Mouse (Mus musculus): Measurements from ENCODE around the gene Fignl2. TPM values are rescaled to one million over a fixed set of nuclear protein-coding genes. Genes with fewer than 3 reads are reported as not detected.

Fignl2 gene
- total RNA-seq, 2 experiments from 2014 or later, result 1.0 to 1.1 TPM

Other genes starting within 250 kb of the Fignl2 start
- 100 to 1,000 TPM; 164 to 171 TPM for gene Scn8a, start 208.7 kb downstream of the Fignl2 start, total RNA-seq (2021)
- gene Gm47841, start 31.2 kb downstream of the Fignl2 start, total RNA-seq (2021), result under 1 TPM in 1 of 2 experiments, not detected in 1; 0.32 TPM
- not detected for gene Ankrd33, start 37.2 kb upstream of the Fignl2 start, total RNA-seq (2021)
- gene Acvrl1, start 50.0 kb upstream of the Fignl2 start, total RNA-seq (2021), result 10 to 100 TPM; 13.1 TPM
- 100 to 1,000 TPM; 110 to 113 TPM for gene Acvr1b, start 95.5 kb upstream of the Fignl2 start, total RNA-seq (2021)
- gene Grasp, start 145.6 kb upstream of the Fignl2 start, total RNA-seq (2021), result 10 to 100 TPM; 30.9 to 34.2 TPM
- gene Nr4a1, start 175.7 kb upstream of the Fignl2 start, total RNA-seq (2021), result 10 to 100 TPM; 36.8 to 40.3 TPM
- gene Atg101, start 205.7 kb upstream of the Fignl2 start, total RNA-seq (2021), result 10 to 100 TPM; 38.8 to 41.9 TPM
- gene 6030408B16Rik, start 214.6 kb upstream of the Fignl2 start, total RNA-seq (2021), result under 1 TPM in 1 of 2 experiments, not detected in 1; 0.30 TPM